Mouse (Mus musculus) spleen, postnatal 4 days (tissue): ENCODE results near the gene Ercc6.

Experiments
- DNase-seq, 2 experiments: peaks; one replicate each; pipeline ENCODE4 v3.0.0; 2022; ENCODE audit warnings: low spot score in 2 of 2

Ercc6 gene

DNA sequence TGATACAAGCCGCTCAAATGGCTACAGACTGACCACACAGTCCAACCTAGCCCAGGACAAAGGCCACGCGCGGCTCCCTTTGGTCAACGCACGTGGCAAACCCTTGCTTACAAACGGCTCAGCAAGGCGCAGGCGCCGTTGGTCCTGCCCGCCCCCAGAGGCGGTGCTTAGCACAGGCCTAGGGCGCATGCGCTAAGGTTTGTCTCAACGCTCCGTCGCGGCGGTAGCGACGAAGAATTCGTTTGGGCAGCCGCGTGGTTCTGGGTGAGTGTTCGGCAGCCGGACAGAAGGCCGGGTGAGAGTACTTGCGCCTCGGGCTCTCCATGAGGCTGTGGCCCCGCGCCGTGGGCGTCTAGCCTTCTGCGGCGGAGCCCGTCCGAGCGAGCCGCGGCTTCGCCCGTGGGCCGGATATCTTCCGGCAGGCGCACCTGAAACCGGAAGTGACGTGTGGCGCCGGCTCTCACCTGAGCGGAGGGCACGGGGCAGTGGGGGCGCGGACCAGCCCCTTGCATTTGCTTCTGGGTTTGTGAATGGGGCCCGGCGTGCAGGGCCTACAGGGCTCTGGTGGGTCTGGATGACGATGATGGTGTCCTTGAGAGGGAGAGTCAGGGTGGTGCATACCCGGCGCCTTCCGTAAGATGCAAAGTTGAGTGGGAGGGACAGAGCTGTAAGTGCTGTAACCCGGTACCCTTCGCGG is at the start of gene Ercc6:
Gene Ercc6 (plus strand): TSS at position 186 of the 697 bp plus-strand sequence.
- DNase-seq: peak; percentile 92 to 97

DNA sequence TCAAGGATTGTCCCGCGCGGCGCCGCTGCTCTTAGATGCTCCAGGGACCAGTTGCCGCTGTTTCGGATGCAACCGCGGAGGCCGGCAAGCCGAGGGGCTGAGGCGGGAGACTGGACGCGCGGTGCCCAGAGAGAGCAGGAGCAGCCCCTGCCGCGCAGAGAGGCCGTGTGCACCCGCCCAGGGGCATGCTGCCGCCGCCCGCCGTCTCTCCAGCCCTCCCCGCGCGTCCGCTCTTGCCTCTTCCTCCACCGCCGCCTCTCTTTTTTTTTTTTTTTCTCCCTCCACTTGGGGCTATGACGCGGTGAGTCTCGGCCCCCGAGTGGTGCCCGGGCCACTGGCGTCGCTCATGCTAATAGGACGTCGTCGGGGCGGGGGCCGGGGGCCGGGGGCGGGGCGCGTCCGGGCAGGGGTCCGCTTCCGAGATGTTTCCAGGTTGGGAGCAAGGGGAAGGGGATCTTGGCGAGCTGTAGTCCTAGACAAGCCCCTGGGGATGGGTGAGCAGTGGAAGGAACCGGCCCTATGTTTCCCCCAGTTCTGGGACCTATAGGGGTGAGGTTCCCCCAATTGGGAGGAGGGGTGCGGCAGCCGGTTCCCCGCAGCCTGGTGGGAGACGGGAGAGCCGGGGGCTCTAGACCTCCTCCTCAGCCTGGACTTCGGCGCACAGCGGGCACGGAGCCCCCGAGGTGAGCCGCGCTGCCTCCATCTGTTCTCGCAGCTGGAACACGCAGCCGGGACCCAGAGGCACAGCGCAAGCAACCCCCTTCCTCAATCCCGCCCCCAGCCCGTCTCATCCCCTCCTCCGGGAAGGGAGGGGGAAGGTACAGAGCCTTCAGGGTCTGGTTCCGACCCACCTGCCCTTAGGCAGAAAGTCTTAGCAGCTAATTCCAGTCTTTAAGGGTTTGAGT is 48.5 kb upstream of the Ercc6 start, which contains the start of gene Slc18a3:
Gene Slc18a3 (minus strand): TSS at position 250 of the 905 bp plus-strand sequence.
- DNase-seq: no peak

DNA sequence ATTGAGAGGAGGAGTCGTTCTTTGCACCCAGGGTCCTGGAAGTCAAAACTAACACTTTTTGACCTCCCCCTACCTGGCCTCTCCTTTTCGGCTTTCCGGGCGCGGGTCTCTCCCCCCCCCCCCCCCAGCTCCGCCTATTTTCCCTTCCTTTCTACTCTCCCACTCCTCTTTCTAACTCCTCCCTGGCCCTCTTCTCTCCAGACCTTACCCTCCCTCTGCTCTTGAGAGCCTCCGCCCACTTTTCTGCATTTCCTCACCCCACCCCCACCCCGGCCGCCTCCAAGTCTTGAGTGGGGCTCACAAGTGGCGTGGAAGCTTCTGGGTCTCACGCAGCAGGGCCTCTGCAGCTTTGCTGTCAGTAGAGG is 47.8 kb upstream of the Ercc6 start:
- DNase-seq: no peak

DNA sequence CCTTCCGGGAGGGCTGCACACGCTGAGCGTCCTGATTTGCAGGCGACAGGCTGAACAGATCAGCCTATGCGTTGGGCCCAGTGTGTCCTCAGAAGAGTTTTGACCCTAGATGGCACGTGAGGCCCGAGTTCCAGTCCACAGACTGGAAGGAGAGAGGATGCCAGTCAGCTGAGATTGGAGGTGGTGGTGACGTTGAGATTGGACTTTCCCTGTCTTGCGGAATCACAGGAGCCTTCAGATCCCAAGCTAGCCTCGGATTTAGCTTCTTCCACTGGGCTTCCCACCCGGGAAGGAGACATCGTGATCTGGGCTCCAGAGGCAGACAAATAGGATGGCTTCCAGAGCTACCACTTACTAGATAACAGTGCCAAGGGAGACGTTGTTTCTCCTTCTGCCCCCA is 47.4 kb upstream of the Ercc6 start, which contains the start of gene Chat:
Gene Chat (minus strand): TSS at position 101 of the 400 bp plus-strand sequence.
- DNase-seq: no peak

DNA sequence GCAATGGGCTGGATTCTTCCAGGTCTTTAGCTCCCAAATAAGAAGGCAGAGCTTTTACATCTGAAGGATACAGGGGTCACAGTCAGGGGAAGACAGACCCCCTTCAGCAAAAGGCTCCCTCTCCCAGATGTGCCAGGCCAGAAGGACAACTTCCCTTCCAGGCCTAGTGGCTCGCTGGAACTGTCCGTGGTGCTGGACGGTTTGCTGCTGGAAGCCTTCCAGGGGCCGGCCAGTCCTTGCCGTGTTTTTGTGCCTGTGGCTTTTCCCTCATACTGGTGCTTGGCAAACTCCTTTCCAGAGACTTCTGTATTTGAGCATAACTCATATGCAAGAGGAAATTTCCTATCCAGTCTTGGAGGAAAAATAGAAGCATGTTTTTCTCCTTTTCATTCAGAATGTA is 45.7 kb upstream of the Ercc6 start:
- DNase-seq: peak in 1 of 2 experiments; percentile 70

DNA sequence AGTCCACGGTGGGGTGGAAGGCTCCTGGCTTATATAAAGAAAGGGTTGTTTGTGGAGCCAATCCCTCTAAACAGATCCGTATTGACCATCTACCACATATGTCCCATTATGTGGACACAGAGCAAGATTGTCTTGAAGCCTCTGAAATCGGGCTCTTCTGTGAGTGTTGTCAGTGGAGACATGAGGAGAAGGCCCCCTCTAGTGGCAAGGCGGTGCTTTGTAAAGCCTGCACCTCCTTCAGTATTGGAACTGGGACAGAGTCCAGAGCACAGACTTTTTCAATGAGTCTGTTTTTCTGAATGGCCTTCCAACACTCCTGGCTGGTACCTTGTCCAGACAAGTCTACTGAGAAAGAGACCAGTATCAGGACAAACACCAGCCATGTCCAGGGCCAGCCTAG is 40.3 kb upstream of the Ercc6 start:
- no peak for DNase-seq

DNA sequence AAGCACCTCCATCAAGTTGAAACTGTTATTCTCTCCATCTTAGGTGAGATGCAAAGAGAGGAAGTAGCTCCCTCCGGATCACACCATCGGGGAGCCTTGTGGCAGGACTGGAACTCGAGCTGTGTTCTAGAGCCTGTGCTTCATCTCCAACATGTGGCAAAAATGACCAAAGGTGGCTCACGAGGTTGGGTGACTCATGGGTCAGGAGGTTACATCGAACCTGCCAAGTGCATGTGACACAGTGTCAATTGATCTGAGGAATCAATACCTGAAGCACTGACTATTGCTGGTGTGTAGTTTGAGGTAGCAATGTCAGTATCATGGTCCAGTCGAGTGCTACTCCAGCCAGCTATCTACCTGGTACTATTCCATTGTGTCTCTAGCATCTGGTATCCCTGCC is 36.8 kb upstream of the Ercc6 start:
- no peak for DNase-seq

DNA sequence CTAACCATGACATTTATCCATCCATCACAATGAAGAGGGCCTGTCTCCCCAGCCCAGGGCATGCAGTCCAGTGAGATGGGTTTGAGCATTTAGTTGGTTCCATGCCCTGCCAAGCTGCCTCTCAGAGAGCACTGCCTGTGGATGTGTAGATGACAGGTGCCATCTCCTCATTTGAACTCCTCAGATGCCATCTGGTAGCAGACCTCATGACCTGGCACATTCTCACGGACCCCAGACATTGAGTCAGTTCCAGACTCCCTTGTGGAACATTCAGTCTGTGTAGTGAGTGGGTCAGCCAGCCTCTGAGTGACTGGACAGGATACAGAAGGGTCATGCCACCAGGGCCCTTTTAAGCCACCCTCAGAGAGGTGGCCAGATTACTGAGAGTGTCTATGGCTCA is 35.7 kb upstream of the Ercc6 start:
- no peak for DNase-seq

DNA sequence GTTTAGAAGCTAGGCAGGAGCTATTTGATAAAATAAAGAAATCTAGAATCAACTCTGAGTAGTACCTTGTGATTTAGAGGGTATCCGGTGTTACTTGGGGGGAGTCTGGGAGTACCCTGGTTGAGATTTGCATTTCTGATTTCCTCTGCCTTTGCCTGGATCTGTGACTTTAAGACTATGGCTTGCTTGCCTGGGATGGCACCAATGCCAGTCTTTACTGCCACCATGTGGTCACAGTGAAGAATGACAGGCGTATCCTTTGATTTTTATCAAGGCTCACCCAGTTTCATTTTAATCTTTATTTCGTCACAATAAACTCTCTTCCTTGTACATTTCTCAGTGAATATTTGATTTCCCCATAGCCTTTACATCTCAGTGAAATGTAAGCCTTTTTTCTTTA is 31.3 kb upstream of the Ercc6 start:
- no peak for DNase-seq

DNA sequence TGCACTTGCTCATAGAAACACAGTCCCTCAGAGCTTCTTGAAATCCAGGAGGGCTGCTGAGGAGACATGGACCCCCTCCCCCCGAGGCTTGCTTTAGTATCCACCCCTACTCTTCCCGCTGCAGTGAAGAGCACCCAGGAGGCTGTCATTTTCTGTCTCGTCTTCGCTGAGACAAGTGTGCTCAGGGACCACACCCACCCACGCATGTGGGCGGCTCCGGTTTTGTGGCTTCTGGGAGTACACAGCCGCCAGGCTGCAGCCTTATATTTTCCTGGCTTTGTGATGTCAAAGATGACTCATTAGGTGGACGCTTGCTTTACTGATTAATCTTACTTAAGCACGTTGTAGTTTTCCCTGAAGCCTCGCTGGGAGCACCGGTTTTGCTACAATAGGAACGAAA is 20.8 kb upstream of the Ercc6 start:
- no peak for DNase-seq

DNA sequence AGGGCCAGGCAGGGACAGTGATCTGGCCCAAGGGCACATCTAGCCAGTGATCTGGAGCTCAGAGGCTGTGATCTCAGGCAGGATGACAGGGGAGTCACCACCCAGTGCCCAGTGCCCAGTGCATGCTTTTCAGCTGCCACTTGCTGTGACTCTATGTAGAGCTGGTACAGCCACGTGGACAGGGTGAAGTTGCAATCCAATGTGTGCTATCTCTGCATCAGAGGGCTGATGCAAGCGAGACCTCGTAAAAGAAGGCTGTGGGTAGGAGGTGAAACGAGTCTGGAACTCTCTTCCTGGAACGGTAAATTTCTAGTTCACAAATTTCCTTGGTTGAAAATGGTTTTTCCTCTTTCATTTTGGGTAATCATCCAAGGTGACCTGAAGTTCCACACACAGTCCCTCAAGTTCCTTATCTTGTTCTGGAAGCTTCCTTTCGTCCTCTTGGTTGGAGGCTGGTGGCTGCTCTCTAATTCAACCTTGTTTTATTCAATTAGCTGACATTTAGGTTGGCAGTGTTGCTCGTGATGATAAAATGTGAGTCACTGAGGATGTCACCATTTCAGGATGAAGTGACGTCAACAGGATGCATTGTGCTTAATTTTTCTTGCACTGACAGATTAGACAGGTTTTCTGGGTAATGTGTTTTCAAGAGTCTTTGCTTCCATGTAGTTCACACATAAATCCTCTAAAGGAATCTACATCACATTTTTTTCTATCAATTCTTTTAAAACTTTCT is 17.0 kb upstream of the Ercc6 start:
- no peak for DNase-seq

DNA sequence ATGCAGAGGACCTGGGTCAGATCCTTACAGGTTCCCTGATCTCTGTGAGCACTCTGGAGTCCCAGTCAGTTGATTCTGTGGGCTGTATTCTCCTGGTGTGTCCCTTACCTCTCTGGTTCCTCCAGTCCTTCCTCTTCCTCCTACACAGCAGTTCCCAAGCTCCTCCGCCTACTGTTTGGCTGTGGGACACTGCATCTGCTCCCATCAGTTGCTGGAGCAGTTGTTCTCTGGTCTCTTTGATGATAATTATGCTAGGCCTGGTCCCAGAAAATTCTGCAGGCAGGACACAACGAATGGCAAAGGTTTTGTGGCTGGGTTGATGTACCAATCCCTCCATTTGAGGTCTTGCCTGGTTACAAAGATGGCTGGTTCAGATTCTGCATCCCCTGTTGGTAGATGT is 12.0 kb upstream of the Ercc6 start:
- DNase-seq: no peak

DNA sequence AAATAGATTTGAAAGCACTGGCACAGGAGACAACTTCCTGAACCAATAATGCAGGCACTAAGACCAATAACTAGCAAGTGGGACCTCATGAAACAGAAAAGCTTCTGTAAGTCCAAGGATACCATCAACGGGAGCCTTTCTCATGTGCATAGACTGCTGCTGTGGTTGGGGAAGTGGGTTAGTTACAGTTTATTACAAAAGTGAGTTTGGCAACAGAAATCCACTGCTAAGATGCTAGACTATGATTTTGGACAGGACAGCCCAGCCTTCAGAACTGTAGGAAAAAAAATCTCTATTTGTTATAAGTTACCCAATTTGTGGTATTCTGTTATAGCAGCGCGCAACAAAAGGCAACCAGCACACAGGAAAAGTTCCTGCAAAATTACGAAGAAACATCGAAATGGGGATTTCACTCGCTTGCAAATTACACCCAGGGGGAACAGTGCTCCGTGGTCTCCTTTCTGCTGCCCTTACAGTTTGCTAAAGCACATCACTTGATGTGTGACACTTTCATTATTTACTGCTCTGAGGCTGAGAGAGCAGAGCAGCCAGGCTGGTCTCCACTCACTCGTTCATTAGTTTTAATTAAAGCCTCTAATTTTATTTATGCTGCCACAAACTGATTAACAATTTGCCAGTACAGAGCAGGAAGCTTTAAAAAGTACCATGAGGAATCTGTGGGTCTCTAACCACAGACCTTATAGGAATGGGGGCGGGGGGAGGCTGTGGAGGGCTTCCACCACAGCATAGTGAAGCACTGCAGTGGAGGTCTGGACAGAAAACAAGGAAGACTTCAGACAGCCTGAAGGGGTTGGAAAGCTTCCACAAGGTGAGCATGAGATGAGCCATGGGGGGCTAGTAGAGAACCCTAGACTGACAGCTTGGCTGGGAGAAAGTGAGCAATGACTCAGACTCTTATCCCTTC is 10.3 kb upstream of the Ercc6 start:
- DNase-seq: no peak

DNA sequence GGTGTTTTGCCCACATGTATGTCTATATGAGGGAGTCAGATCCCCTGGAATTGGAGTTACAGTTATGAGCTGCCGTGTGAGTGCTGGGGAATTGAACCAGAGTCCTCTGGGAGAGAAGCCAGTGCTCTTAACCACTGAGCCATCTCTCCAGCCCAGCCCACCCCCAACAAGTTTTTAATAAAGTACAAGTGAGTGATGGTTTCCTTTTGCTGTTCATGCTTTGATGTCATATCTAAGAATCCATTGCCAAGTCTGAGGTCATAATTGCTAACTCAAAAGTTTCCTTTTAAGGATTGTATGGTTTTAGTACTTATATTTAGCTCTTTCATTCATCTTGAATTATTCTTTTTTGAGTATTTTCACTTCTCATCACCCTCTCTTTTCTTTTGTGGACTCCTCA is 9.4 kb upstream of the Ercc6 start:
- no peak for DNase-seq

DNA sequence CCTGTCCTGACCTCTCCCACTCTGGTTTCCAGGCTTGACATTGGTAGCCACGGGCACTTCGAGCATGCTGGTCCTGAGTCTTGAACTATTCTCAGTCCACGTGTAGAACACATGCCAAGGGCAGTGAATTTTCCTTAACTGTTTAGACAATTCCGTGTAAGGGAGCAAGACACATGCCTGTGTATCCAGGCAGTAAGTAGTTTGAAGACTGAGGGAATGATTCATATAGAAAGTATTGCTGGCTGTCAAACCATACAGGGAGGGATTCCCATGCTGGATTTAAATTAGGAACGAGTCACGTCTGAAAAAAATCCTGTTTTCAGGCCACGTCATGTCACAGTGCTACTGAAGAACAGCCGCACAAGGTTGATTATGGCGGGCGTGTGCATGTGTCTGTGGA is 7.0 kb upstream of the Ercc6 start:
- no peak for DNase-seq

DNA sequence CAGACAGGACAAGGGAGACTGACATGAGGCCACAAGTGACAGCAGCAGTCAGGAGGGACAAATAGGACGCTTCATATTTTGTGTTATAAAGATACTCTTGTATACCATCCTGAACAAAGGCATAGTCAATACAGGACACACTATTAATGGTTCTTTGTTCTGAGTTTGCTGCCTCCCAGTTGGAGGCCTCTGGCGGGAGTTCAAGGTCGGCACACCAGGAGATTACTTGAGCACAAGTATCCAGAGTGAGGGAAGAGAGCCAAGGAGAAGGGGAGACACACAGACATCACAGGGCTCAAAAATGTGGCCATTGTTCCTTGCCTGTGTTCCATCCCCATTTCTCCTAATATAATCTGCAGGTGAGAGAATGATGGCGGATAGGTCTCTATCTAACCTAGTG is 6.1 kb upstream of the Ercc6 start:
- no peak for DNase-seq

DNA sequence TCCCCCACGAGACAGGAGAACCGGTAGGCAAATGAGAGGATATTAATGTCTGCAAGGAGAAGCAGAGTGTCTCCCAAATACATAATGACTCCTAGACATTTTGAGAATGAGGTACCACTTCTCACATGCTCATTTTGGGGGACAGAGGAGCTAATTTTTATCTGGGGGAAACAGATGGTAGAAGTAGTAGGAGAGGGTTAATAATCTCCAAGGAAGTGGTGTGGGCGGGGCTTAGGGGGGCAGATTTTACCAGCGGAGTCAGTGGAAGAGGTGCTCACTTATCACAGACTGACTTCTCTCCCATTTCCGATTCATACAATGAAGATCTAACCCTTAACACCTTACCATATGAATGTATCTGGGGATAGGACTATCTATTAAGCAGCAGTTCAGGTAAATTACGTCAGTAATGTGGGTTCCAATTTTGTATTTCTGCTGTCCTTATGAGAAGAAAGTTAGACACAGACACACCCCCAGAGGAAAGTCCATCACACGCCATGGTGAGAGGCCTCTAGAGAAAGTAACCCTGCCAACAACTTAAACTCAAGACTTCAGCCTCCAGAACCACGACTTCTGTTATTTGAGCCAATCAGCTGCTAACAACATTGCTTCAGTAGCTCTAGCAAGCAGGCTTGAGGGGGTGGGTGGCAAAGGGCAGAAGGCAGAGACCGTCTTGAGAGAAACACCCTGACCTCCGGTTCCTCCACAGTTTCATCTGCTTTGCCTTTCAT is 5.1 kb upstream of the Ercc6 start:
- no peak for DNase-seq

DNA sequence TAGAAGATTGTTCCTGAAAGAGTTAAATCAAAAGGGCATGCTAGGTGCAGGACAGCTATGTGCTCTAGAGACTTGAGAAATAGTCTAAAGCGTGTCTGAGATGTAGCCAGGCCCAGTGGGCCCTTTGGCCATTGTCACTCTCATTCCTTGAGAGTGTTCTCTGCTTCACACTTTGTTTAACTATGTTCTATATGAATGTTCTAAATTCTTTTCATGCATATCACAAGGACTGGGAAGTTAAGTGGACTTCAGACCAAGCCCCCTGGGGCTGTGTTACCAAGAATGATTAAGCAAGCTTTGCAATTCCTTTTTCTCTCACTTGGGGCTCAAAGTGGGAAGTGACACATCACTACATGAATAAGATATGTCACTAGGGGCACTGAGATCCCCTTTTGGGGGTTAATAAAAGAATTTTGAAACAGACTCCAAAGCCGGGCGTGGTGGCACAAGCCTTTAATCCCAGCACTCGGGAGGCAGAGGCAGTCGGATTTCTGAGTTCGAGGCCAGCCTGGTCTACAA is 3.8 kb upstream of the Ercc6 start:
- DNase-seq: no peak

DNA sequence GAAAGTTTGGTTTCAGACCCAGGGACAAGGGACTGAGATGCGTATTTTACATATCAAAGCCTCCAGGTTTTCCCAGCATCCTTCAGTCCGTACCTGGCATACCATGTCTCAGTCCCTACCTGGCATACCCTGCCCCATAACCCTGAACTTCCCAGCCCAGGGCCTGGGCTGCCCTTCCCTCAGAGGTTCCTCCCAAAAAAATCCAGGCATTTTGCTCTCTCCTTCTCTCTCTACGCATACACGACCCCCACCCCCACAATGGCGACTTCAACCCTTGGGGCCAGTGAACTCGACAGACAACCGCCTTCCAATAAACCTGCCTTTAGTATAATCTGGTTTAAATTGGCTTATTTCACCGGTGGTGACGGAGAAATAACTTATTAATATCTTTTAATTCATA is 409 bp upstream of the Ercc6 start:
- DNase-seq: no peak

DNA sequence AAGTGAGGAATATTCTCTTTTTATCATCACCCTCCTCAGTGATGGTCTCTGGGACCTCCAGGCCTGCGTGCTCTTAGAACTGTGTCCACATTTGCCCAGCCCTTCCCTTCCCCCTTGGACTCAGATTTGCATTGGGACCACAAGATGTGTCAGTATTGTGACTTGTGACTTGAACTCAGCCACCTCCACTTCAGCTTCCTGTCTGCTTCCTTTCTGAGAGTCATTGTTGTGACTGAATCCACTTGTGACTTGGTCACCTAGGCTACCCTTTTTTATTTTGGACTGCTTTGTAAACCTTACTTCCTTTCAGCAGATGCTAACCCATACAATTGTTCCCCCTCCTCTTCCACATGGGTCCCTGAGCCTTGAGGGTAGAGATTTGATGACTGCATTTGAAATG is 2.8 kb downstream of the Ercc6 start:
- DNase-seq: no peak
